In the genomic region with DNA sequence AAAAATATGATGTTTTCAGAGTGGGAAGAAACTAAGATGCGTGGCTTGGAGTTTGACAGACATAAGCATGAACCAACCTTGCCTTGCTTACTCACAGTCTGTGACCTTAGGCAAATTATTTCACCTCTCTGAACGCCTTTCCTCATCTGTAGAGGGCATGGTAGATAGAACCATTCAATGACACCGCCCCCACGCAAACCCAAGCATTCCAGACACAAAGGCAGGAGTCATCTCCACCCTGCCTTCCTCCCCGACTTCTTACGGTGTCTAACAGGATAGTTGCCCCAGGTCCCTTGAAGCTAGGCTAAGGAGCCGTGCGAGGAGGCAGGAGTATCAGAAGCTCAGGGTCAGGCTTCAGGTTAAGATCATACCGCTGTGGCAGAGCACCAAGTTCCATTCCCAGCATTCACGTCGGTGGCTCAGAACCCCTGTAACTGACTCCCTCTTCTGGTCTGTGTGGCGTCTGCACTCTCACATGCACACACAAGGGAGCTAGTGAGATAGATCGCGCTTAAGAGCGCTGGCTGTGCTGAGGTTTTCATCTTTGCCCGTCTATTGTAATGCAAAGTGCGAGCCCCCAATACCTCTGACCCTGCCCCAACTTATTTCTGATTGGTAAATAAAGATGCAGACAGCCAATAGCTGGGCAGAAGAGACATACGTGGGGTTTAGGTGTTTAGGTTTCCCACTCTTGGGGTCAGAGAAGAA, we compare ENCODE assay signal across 24 mouse cellular contexts. TPM values are rescaled to one million over a fixed set of nuclear protein-coding genes. Genes with fewer than 3 reads are reported as not detected.
A peak's percentile ranks its signal among the peaks of the same experiment; 100 is the strongest.
DNase-seq lines count a peak whose midpoint lies in the region; ATAC-seq and TF ChIP-seq lines count a peak whose summit lies in the region.
"Had no signal": no experiment of that assay in that cellular context is flagged by ENCODE, and none has a peak within 500 bp of the region (broad histone marks: within the 10 kb centered on the region; RNA-seq: fewer than 3 reads in every experiment).

No protein-coding gene starts in this region.

- TF ChIP-seq CTCF in hindbrain, postnatal 0 days (IDR thresholded peaks at IDR 0.05; ENCODE audit: low read depth) = peak; percentile 8; the same call in 1 of the 2 replicates
- TF ChIP-seq CTCF in ES-Bruce4 (IDR thresholded peaks at IDR 0.05; ENCODE audit: low read depth, low read length) (peak; percentile 74), MEL (IDR thresholded peaks at IDR 0.05 in 2 of 3, conservative IDR thresholded peaks at IDR 0.05 in 1 of 3; ENCODE audit: control insufficient read depth in 1 of 3, insufficient read depth in 1 of 3, low read depth in 2 of 3, low read length in 3 of 3, poor library complexity in 1 of 3, severe bottlenecking in 1 of 3) (peak in 1 of 3 experiments; percentile 26; a peak in 2 of 6 replicates)

- H3K4me3 ChIP-seq in hindbrain, postnatal 0 days (ENCODE audit: low read length) = no peak overlapping the region
- H3K4me3 ChIP-seq in hindbrain, embryonic 13.5 days = no peak overlapping the region
- H3K4me3 ChIP-seq in ES-Bruce4 (ENCODE audit: low read depth, low read length) = peak overlapping the region; percentile 66
- no peak overlapping the region for H3K4me3 ChIP-seq in MEL (ENCODE audit: control insufficient read depth in 1 of 2, insufficient read depth in 1 of 2, low read depth in 2 of 2, low read length in 2 of 2)
- H3K4me3 ChIP-seq: embryonic facial prominence, embryonic 10.5 days; heart, embryonic 10.5 days had no signal

- no peaks in the 10 kb centered on the region for H3K27me3 ChIP-seq in hindbrain, postnatal 0 days (ENCODE audit: insufficient read depth, low read length)
- no peaks in the 10 kb centered on the region for H3K27me3 ChIP-seq in hindbrain, embryonic 13.5 days
- H3K27me3 ChIP-seq in ES-Bruce4 (ENCODE audit: control insufficient read depth, insufficient read depth, low read length, poor library complexity, severe bottlenecking) (no peaks in the 10 kb centered on the region), MEL (ENCODE audit: control insufficient read depth in 1 of 2, insufficient read depth in 2 of 2, low read length in 2 of 2) (no peaks in the 10 kb centered on the region)
- H3K27me3 ChIP-seq: CH12.LX had no signal

- no peaks in the 10 kb centered on the region for H3K79me2 ChIP-seq in MEL (ENCODE audit: control insufficient read depth, insufficient read depth, low read length, poor library complexity)

- no peak for DNase-seq in hindbrain, postnatal 0 days (ENCODE audit: low spot score)
- DNase-seq in MEL (ENCODE audit: low read depth, low spot score) = peak; percentile 24
- DNase-seq in adrenal gland, adult 2 months = no peak
- no peak for DNase-seq in layer of hippocampus, adult 8-10 months (ENCODE audit: low spot score in 2 of 2)
- DNase-seq: adrenal gland, postnatal 25 days; cerebellum, adult 18-20 months; cerebellum, postnatal 10 days; gastrocnemius, postnatal 36 days; heart, adult 18-20 months; heart, postnatal 10 days had no signal

- H3K4me2 ChIP-seq in hindbrain, postnatal 0 days (ENCODE audit: low read depth, low read length) = no peak overlapping the region
- H3K4me2 ChIP-seq in hindbrain, embryonic 13.5 days = no peak overlapping the region
- H3K4me2 ChIP-seq: hindbrain, embryonic 14.5 days had no signal

- TF ChIP-seq POLR2A in ES-Bruce4 (IDR thresholded peaks at IDR 0.05; ENCODE audit: insufficient read depth, low read length) (peak; percentile 85), MEL (IDR thresholded peaks at IDR 0.05; ENCODE audit: control insufficient read depth in 1 of 2, insufficient read depth in 1 of 2, low read depth in 1 of 2, low read length in 2 of 2, poor library complexity in 1 of 2) (no peak)

- H3K9me3 ChIP-seq in hindbrain, postnatal 0 days (ENCODE audit: low read length) = no peaks in the 10 kb centered on the region
- no peaks in the 10 kb centered on the region for H3K9me3 ChIP-seq in hindbrain, embryonic 13.5 days
- H3K9me3 ChIP-seq in ES-Bruce4 (replicated peaks; ENCODE audit: control insufficient read depth, insufficient read depth, low read length, poor library complexity, severe bottlenecking) (no peaks in the 10 kb centered on the region), MEL (replicated peaks; ENCODE audit: insufficient read depth, low read length) (no peaks in the 10 kb centered on the region)
- H3K9me3 ChIP-seq: embryonic facial prominence, embryonic 10.5 days; heart, embryonic 10.5 days had no signal

- H3K27ac ChIP-seq in hindbrain, postnatal 0 days = no peak overlapping the region
- H3K27ac ChIP-seq in hindbrain, embryonic 13.5 days = no peak overlapping the region
- H3K27ac ChIP-seq in ES-Bruce4 (ENCODE audit: insufficient read depth, low read length) = peak overlapping the region; percentile 59
- H3K27ac ChIP-seq in MEL (ENCODE audit: control insufficient read depth, low read depth, low read length) = no peak overlapping the region
- H3K27ac ChIP-seq: embryonic facial prominence, embryonic 10.5 days; heart, embryonic 10.5 days; hindbrain, embryonic 14.5 days had no signal

- WGBS in hindbrain, postnatal 0 days = 80% methylated on average over 18 of the region's 18 CpGs
- WGBS in hindbrain, embryonic 13.5 days = 80% methylated on average over 18 of the region's 18 CpGs

- H3K4me1 ChIP-seq in hindbrain, postnatal 0 days (ENCODE audit: insufficient read depth, low read length) = no peaks in the 10 kb centered on the region
- no peaks in the 10 kb centered on the region for H3K4me1 ChIP-seq in hindbrain, embryonic 13.5 days (replicated peaks)
- H3K4me1 ChIP-seq in ES-Bruce4 (ENCODE audit: control insufficient read depth, insufficient read depth, low read length) (no peaks in the 10 kb centered on the region), MEL (ENCODE audit: control insufficient read depth in 1 of 2, insufficient read depth in 2 of 2, low read length in 2 of 2) (peaks cover 2 to 7% of the 10 kb centered on the region in 2 experiments; a peak in 2 of 4 replicates)
- H3K4me1 ChIP-seq: embryonic facial prominence, embryonic 10.5 days had no signal

- no peak for ATAC-seq in hindbrain, postnatal 0 days
- no peak for ATAC-seq in hindbrain, embryonic 13.5 days (ENCODE audit: low FRiP score)
- ATAC-seq: activated CD4-positive, CD25-positive, alpha-beta regulatory T cell, adult 4 months; forebrain, embryonic 14.5 days; intestine, embryonic 16.5 days had no signal

- TF ChIP-seq EP300 in ES-Bruce4 (IDR thresholded peaks at IDR 0.05; ENCODE audit: insufficient read depth, low read depth, low read length) = peak; percentile 56; the same call in 1 of the 2 replicates
- no peak for TF ChIP-seq EP300 in MEL (IDR thresholded peaks at IDR 0.05; ENCODE audit: low read depth in 1 of 2, low read length in 2 of 2)

- no peak overlapping the region for H3K9ac ChIP-seq in hindbrain, postnatal 0 days (replicated peaks; ENCODE audit: low read length)
- H3K9ac ChIP-seq in hindbrain, embryonic 13.5 days = no peak overlapping the region
- H3K9ac ChIP-seq in ES-Bruce4 (ENCODE audit: low read depth, poor library complexity, severe bottlenecking) (peak overlapping the region; percentile 14; the same call in 1 of the 2 replicates), MEL (ENCODE audit: control insufficient read depth, low read depth, low read length, poor library complexity, severe bottlenecking) (no peak overlapping the region)
- H3K9ac ChIP-seq: hindbrain, embryonic 14.5 days had no signal

- TF ChIP-seq RAD21 in MEL (IDR thresholded peaks at IDR 0.05; ENCODE audit: low read depth, low read length) = no peak

- no peaks in the 10 kb centered on the region for H3K36me3 ChIP-seq in hindbrain, postnatal 0 days (ENCODE audit: insufficient read depth, low read length)
- H3K36me3 ChIP-seq in hindbrain, embryonic 13.5 days = no peaks in the 10 kb centered on the region
- H3K36me3 ChIP-seq in ES-Bruce4 (ENCODE audit: control insufficient read depth, insufficient read depth, low read length, poor library complexity, severe bottlenecking) (peaks cover 2% of the 10 kb centered on the region; the same call in 1 of the 2 replicates), MEL (ENCODE audit: control insufficient read depth in 1 of 2, insufficient read depth in 2 of 2, low read length in 2 of 2) (peaks cover 0 to 7% of the 10 kb centered on the region in 2 experiments; a peak in 2 of 4 replicates)
- H3K36me3 ChIP-seq: embryonic facial prominence, embryonic 10.5 days; heart, embryonic 10.5 days had no signal

RNA-seq across cellular contexts. Expression of a gene that starts 1.5 kb away (rescaled TPM):
- total RNA-seq in hindbrain, postnatal 0 days (2014; rRNA removed) = not detected in 2 replicates
- polyA plus RNA-seq in hindbrain, postnatal 0 days (2015; fragmentation: Nextera tagmentation; extraction: Ambion mirVana) = not detected in 2 replicates
- not detected in 2 replicates for polyA plus RNA-seq in hindbrain, embryonic 13.5 days (2015; fragmentation: Nextera tagmentation; extraction: Ambion mirVana)
- polyA plus RNA-seq in ES-Bruce4 (2011; ENCODE audit: insufficient read depth, insufficient read length, low read depth, missing spikeins) (55.4 and 63.2 TPM in 2 replicates), MEL (2012; ENCODE audit: insufficient read depth in 1 of 2, insufficient read length in 2 of 2, low read depth in 1 of 2, low replicate concordance in 2 of 2, missing spikeins in 1 of 2) (1 to 10 TPM in 1 of 2 experiments, not detected in 1; 6.6 TPM)
- 0.58 and 0.92 TPM in 2 replicates for total RNA-seq in MEL (2012; rRNA removed)
- total RNA-seq in adrenal gland, adult 2 months (2021) = not detected
- 7.6 TPM in 1 of 2 replicates, not detected in the other for polyA plus RNA-seq in adrenal gland, adult 2 months (2012; rRNA removed)
- total RNA-seq in layer of hippocampus, adult 8-10 months (2022) = not detected
- total RNA-seq: adrenal gland, adult 18-20 months; adrenal gland, postnatal 25 days; CH12.LX; gastrocnemius, adult 8-10 months; gastrocnemius, postnatal 36 days; heart, adult 18-20 months; heart, postnatal 10 days; hematopoietic stem cell, adult 5-6 weeks had no signal
- polyA plus RNA-seq: activated CD4-positive, CD25-positive, alpha-beta regulatory T cell, adult 4 months; embryonic facial prominence, embryonic 10.5 days; embryonic facial prominence, embryonic 14.5 days; forebrain, embryonic 14.5 days; heart, embryonic 14.5 days; hindbrain, embryonic 14.5 days had no signal

RNA-seq across cellular contexts. Expression of a gene that starts 20.0 kb away (rescaled TPM):
- 25.8 and 33.7 TPM in 2 replicates for total RNA-seq in hindbrain, postnatal 0 days (2014; rRNA removed)
- polyA plus RNA-seq in hindbrain, postnatal 0 days (2015; fragmentation: Nextera tagmentation; extraction: Ambion mirVana) = 20.2 and 21.8 TPM in 2 replicates
- 30.0 TPM in 2 replicates for polyA plus RNA-seq in hindbrain, embryonic 13.5 days (2015; fragmentation: Nextera tagmentation; extraction: Ambion mirVana)
- polyA plus RNA-seq in ES-Bruce4 (2011; ENCODE audit: insufficient read depth, insufficient read length, low read depth, missing spikeins) (22.2 and 28.3 TPM in 2 replicates), MEL (2012; ENCODE audit: insufficient read depth in 1 of 2, insufficient read length in 2 of 2, low read depth in 1 of 2, low replicate concordance in 2 of 2, missing spikeins in 1 of 2) (10 to 100 TPM in 1 of 2 experiments, not detected in 1; 10.3 TPM)
- 7.6 and 9.2 TPM in 2 replicates for total RNA-seq in MEL (2012; rRNA removed)
- total RNA-seq in adrenal gland, adult 2 months (2021) = 10 to 100 TPM; 15.1 to 28.0 TPM
- 47.4 and 61.7 TPM in 2 replicates for polyA plus RNA-seq in adrenal gland, adult 2 months (2012; rRNA removed)
- total RNA-seq in layer of hippocampus, adult 8-10 months (2022) = 10 to 100 TPM; 34.0 to 58.6 (median 41.9) TPM

RNA-seq across cellular contexts. Expression of a gene that starts 35.2 kb away (rescaled TPM):
- total RNA-seq in hindbrain, postnatal 0 days (2014; rRNA removed) = 75.9 and 88.1 TPM in 2 replicates
- polyA plus RNA-seq in hindbrain, postnatal 0 days (2015; fragmentation: Nextera tagmentation; extraction: Ambion mirVana) = 45.1 and 46.2 TPM in 2 replicates
- polyA plus RNA-seq in hindbrain, embryonic 13.5 days (2015; fragmentation: Nextera tagmentation; extraction: Ambion mirVana) = 71.8 and 76.9 TPM in 2 replicates
- polyA plus RNA-seq in ES-Bruce4 (2011; ENCODE audit: insufficient read depth, insufficient read length, low read depth, missing spikeins) (48.7 and 49.2 TPM in 2 replicates), MEL (2012; ENCODE audit: insufficient read depth in 1 of 2, insufficient read length in 2 of 2, low read depth in 1 of 2, low replicate concordance in 2 of 2, missing spikeins in 1 of 2) (1 to 10 TPM in 1 of 2 experiments, not detected in 1; 5.7 TPM)
- total RNA-seq in MEL (2012; rRNA removed) = 3.1 and 3.5 TPM in 2 replicates
- total RNA-seq in adrenal gland, adult 2 months (2021) = 10 to 100 TPM; 16.3 to 19.1 TPM
- 24.0 and 29.5 TPM in 2 replicates for polyA plus RNA-seq in adrenal gland, adult 2 months (2012; rRNA removed)
- 10 to 100 TPM; 57.2 to 62.6 (median 60.8) TPM for total RNA-seq in layer of hippocampus, adult 8-10 months (2022)
- total RNA-seq: hematopoietic stem cell, adult 5-6 weeks had no signal
- polyA plus RNA-seq: activated CD4-positive, CD25-positive, alpha-beta regulatory T cell, adult 4 months had no signal

RNA-seq across cellular contexts. Expression of a gene that starts 41.9 kb away (rescaled TPM):
- 40.6 and 41.0 TPM in 2 replicates for total RNA-seq in hindbrain, postnatal 0 days (2014; rRNA removed)
- polyA plus RNA-seq in hindbrain, postnatal 0 days (2015; fragmentation: Nextera tagmentation; extraction: Ambion mirVana) = 16.8 and 18.0 TPM in 2 replicates
- 19.9 and 23.4 TPM in 2 replicates for polyA plus RNA-seq in hindbrain, embryonic 13.5 days (2015; fragmentation: Nextera tagmentation; extraction: Ambion mirVana)
- polyA plus RNA-seq in ES-Bruce4 (2011; ENCODE audit: insufficient read depth, insufficient read length, low read depth, missing spikeins) (35.1 and 38.1 TPM in 2 replicates), MEL (2012; ENCODE audit: insufficient read depth in 1 of 2, insufficient read length in 2 of 2, low read depth in 1 of 2, low replicate concordance in 2 of 2, missing spikeins in 1 of 2) (100 to 1,000 TPM in 1 of 2 experiments, 10 to 100 TPM in 1; 29.2 to 167 TPM)
- 12.7 and 15.2 TPM in 2 replicates for total RNA-seq in MEL (2012; rRNA removed)
- 10 to 100 TPM; 39.4 to 47.2 TPM for total RNA-seq in adrenal gland, adult 2 months (2021)
- 66.9 and 67.5 TPM in 2 replicates for polyA plus RNA-seq in adrenal gland, adult 2 months (2012; rRNA removed)
- total RNA-seq in layer of hippocampus, adult 8-10 months (2022) = 10 to 100 TPM; 38.1 to 45.8 (median 40.2) TPM
